Mouse (Mus musculus) naive thymus-derived CD4-positive, alpha-beta T cell, adult 2 months (primary cell): ENCODE measurements at regions not wholly inside any gene's neighbourhood (a gene's known extent, or its start where the extent isn't known, plus 50 kb on each side); places are given as distances from the start of the nearest gene placed in this dataset.

ENCODE experiments used
- DNase-seq: peaks from one replicate; pipeline ENCODE4 v3.0.0-alpha.2; 2011; ENCODE audit warnings: low read depth

DNA sequence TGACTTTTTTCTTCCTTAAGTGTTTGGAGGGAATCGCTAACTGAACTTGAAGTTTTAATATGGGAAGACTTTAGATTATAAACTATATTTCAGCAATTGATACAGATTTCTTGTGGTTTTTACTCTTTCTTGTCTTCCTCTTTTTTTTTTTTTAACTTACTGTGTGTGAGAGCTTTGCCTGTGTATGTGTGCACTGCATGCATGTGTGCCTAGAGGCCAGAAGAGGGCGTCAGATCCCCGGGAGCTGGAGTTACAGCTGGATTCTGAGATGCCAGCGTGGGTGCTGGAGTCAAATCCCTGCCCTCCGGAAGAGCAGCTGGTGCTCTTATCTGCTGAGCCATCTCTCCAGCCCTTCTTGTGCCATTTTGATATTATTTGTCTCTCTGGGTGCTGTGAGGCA, 129.6 kb downstream of the Trim33 start:
- DNase-seq, result no peak

DNA sequence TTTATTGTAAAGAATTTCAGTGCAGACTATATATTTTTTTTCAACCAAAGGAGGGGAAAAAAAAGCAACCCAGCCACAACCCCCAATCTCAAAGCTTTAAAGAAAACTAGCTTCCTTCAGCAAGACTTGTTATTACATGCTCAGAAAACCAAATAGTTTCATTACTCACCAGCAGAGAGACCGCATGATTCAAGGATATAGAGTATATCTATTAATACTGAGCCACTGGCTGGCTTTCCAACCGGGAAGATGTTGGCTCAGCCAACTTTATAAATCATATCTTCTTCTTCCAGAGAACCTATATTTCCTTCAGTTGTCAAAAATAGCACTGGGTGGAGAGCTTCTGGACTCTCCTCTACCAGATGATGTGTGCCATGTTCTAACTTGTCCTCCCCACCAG, 133.2 kb downstream of the Trim33 start:
- no peak for DNase-seq

DNA sequence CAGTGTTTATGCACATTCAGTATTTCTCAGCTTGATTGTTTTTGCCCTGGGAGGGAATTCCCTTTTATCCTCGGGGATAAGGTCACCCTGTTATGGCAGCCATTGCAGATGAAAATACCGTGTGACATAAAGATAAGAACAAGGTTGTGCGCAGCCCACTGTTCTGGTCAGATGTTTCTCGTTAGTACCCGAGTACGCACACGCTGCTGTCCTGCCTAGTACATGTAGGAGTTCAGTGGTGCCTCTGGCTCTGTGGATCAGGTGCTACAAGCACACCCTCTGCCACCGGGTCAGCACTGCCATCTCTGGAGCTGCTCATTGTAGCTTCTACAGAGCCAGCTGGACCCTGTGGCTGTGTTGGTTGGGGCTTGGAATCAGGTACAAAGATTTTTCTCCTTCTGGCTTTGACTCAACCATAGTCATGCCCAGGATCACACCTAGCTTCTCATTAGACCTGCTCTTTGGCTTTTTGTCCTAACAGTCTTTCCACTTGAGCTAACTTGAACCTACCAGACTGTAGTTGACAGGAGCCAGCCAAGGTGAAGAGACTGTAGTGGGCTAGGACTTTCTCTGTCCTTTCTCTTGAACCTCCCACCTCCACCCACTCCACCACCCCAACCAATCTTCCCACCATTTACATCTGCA, 136.1 kb downstream of the Trim33 start:
- no peak for DNase-seq

DNA sequence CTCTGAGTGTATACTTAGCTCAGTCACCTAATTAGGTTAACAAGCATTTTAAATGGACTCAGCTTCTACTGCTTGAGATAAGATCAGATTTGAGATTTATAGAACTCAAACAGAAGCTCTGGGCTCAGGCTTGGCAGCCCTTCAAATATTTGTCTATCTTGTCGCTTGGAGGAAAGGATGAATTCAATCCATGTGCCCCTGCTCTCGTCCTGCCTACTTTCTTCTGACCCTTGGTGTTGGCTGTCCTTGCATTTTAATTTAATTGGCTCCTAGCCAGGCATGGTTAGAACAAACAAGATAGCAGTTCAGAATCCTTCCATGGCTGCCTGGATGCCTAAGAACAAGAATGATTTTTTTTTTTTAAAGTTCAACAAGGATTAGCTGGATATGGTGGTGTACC, 137.2 kb downstream of the Trim33 start:
- DNase-seq, result no peak

DNA sequence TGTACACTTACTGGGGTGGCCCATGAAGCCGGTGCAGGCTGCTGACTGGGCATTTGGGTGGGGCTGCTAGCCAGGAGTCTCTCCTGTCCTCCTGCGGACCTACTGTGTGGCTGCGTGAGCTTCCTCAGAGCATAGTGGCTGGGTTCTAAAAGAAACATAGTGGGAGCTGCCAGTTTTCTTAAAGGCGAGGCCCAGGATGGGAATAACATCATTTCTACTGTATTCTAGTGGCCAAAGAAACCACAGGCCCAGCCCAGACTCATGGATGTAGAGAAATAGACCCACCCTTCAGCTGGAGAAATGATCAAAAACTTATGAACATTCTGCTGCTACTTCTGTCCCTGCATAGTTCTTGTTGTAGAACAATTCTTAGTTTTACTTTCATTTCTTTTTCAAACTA, 138.7 kb downstream of the Trim33 start:
- no peak for DNase-seq

DNA sequence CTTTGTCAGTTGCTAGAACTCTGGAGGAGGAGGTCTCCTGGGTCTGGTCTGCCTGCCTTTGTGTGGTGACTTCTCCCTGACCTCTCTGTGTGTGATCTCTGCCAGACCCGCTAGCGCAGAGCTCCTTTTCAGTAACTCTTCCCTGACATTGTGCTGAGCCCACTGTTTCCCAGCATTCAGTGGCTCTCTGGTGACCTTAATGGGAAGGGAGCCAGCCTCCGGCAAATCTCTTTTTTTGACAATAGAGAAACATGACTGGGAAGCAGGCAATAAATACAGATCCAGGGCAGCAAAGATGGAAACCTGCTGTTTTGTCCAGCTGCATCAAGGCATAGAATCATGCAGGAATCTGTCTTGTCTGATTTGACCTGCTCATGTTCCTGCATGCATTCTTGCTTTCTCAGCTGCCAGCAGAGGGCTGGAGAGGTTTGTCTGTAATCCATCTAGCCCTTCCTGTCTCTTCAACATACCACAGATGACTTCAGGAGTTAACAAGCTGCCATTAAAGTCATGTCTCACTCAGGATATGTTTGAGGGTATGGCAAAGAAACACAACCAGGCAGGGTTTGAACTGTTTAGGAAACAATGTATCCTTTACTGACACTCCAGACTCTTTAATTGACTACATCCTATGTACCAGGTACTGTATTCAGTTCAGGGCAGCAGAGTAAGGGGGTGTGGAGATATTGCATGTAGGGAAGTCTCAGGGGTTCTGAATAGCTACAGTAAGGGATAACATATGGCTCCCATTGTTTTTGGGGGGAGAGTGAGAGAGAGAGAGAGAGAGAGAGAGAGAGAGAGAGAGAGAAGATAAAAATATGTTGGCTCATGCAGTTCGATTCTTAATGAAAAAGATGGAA, 140.9 kb downstream of the Trim33 start:
- peak; percentile 41 for DNase-seq

DNA sequence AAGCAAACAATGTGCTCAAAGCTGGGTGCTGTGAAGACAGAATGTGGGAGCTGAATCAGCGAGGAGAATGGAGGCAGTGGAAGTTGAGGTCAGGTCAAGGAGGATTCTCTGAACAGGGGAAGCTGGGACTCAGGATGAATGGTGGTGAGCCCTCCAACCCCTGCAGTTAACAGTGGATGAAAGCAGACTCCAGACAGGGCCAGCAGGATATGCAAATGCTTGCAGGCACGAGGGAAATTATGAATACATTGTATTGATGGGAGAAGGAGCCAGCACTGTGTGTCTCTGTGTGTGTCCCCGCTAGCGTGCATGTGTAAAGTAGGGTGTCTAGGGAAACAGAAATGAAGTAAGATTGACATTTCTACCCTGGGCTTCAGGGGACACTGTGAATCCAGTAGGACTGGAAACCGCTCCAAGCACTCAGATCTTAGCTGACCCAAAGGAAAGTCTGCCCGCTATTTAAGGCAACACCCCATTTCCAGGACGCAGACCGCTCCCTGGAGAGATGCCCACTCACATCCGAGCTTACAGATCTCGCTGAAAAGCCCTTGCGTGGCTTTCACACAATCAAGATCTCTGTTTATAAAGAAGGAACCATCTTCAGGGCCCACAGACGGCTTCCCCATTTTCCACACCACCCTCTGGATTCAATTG, 141.7 kb downstream of the Trim33 start:
- DNase-seq, result no peak

DNA sequence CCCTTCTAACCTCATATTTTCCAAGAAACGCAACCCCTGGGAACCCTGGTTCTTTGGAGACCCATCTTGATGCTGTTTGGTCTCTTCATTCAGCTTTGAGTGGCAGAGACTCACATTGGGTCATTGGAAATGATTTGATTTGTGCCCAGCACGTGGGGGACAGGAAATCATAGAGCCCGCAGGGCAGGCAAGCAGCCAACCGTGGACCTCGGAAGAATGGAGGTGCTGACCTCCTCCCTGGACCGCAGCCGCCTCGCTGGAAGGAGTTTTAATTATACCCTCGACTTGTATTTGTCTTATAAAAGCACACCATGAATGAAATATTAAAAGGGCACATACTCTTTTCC, 142.2 kb downstream of the Trim33 start:
- no peak for DNase-seq

DNA sequence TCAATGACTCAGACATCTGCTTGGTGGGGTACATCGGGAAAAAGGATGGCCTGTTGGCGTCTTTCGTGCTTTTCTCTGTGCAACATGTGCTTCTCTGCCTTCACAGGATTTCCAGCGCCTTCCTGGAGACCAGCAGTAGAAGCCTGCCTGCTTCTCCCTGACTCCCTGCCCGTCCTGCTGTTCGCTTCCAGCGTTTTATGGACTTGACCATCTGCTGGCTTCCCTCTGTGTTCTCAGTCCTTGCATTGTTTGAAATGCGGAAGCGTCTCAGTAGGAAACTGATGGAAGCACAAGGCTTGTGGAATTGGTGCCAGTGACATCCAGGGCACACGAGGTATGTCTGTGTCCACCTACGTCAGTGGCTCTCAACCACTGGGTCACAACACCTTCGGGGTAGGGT, 143.7 kb downstream of the Trim33 start:
- no peak for DNase-seq

DNA sequence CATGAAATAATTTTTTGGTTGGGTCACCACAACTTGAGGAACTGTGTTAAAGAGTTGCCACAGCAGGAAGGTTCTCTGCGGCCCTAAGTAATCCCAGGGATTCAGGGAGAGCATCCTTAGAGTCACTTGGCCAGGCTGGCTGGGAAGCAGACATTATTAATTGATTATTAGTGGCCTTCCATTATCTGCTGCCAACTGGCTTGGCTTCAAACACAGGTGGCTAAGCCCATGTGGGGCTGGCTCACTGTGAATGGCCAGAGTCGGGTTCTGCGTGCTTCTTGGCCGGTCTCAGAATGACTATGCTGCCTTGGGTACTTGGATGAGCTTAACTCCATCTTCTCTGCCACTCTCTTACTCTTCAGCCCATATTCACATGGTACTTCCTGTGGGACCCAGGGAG, 144.2 kb downstream of the Trim33 start:
- DNase-seq, result no peak

DNA sequence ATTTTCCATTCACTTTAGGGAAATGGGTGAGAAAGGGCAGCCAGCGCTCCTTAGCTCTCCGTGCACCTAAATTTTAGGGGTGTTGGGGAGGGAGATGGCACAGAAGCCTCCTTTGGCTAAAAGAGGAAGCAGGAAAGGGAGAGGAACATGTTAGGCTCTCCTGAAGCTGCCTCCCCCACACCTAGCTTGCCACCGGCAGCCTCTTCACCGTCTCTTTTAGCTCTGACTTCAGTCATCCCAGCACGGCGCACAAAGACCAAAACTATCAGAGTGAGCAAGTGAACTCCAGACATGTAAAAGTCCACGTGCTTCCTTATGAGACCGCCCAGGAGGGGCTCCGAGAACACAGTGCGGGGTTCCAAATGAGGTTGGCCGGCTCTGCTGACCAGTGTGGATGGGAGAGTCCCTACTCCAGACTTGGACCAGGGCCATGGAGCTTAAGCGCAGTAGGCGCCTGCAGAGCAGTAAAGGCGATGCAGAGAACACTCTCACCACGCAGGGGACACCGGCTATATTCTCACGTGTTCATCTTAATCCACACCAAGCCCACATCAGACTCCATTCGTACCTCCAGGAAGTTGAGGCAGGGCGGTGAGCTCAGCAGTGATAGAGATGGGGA, 146.8 kb downstream of the Trim33 start:
- no peak for DNase-seq

DNA sequence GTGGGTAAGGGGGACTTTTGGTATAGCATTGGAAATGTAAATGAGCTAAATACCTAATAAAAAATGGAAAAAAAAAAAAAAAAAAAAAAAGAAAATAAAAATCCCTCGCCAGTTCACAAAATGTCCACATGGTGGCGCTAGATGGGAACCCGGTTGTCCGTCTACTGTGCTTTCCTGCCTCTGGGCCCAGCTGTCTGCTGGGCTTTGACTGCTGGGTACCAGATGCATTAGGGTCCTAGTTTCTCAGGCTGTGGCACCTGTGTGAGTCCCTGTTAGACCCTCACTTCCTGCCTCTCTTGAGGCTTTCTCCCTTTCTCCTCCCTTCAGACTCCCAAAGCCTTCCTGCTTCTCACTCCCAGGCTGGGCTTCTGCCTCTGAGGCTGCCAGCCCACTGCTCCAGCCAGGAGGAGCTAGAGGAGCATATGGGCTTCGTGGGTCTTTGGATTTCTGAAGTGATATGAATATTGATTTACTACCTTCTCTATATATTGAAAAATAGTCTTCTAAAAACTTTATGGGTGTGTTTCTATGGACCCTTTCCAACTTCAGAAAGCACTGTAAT, 145.7 kb upstream of the Syt6 start:
- DNase-seq, result peak; percentile 73

DNA sequence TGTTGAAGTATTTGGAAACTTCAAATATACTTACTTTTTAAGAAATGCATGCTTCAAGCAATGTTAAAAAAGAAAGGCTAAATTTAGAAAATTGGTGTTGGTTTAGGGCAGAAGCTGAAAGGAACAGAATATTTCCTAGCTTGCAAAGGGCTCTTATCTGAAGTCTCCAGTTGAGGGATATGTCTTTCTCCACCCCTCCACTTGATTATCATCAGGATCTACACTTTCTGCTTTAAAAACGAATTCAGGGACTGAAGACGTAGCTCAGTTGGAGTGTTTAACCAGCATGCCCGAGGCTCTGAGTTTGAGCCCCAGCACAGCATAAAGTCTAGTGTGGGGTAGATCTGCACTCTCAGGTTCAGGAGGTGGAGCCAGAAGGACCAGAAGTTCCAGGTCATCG, 144.9 kb upstream of the Syt6 start:
- no peak for DNase-seq

DNA sequence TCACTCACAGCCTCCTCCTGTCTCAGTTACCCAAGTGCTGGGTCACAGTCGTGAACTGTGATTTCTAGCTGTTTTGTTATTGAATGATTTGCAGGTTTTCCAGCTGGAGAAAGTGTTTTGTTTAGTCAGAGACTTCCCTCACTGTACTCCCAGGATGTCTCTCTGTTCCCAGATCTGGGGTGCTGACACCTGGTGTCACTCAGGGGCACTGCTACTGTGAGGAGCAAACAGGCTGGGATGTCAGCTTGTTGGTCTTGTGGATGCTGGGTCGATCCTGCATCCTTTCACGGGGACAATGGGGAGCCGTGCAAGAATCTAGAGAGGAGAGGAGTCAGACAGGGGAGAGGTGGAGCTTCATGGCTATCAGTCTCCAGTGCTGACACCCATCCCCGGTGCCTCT, 142.8 kb upstream of the Syt6 start:
- DNase-seq, result no peak

DNA sequence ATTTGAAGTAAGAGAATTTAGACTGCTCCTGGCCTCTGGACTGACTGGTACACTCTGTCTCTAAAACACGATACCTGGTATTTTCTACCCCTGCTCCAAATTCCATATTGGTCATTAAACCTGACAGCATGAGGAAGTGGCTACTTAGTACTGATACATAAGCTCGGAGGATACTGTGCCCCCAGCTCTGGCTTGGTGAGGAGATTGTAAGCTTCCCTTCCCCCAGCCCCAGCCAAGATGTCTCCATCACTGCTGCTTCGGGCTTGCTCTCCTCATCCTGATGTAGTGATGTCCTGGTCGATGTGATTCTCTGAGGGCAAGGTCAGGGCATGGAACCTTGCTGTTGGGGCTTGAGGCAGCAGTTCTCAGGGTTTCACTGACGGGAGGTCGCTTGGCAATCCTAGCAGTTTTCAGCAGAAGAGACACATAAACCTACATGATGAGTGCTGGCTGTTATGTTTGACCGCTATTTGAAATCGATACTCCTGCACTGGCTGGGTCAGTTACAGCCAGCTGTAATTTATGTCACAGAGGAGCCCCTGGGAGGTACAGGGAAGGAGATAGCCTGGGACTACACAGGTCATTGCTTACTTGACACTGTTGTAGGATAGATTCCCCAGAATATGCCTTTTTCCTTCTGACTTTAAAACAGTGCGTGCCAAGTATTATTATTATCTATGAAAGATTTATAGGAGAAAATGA, 138.0 kb upstream of the Syt6 start:
- DNase-seq, result no peak

DNA sequence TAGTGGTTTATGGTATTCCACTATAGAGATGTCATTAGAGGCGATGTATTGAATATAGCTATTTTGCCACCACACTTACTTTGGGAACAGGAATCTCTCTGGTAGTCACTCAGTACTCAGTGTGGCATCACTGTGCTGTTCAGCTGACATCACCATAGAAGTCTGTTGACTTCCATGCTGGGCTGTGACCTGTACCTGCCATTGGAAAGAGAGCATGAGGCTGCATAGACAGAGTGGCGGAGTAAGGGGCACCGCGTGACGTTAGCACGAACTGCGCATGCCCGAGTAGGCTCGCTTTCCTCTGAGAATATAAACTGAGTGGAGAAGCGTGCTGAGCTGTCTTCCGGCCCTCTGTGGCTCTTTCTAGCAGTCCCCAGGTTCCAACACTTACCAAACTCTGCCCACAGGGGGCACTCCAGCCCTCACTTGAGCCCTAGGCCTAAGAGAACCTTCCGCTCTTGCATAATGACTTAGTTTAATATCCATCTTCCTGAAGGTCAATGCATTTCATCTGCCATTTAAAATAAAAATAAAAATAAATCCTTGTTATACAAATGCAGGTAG, 136.2 kb upstream of the Syt6 start:
- DNase-seq, result peak; percentile 85

DNA sequence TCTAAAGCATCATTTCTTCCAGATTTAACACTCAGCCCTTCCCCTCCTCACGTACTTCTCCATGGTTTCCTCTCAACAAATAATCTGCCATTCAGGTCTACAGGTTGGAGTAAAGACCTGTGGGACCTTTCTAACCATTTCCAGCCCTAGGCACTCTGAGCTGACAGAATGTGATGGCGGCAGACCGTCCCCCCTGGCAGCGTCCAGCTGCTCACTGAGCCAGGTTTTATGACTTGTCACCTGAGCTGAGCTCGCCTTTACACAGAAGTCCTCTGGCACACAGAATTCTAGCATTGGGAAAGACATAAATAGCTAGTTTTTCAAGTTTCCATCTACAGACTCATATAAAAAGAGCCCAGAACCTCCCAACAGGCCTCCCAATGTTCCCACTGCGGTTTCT, 131.8 kb upstream of the Syt6 start:
- DNase-seq, result no peak

DNA sequence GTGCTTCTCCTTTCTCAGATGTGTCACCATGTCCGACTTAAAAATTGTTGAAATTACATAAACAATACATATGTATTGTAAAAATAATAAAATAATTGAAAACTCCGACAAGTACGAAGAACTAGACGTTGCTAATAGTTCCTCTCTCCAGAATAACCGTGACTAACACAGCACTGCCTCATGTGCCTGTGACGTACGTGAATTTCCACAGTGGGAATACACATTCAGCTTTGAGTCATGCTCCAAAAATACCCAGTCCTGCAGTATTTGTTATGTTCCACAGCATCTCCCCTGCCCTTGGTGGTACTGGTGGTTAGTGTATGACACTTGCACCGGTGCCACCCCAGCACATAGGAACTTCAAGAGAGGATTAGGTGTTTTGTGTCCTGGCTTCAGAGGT, 129.2 kb upstream of the Syt6 start:
- DNase-seq, result no peak

DNA sequence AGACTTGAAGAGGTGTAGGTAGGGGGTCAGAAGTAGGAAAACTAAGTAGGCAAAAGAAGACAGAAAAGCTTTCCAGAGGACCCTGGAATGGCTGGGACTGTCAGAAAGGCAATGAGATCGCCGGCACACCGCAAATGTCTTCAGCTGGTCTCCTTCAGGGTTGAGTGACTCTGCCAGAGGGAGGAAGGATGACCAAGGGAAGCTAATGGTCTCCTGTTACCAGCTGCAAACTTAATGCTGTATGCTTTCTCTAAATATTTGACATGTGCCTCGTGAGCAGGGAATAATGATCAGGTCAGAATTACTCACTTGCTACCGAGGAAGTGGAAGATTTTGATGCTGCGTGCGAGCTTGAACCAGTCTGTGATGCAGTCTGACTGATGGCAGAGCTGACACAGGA, 125.2 kb upstream of the Syt6 start:
- DNase-seq, result no peak

DNA sequence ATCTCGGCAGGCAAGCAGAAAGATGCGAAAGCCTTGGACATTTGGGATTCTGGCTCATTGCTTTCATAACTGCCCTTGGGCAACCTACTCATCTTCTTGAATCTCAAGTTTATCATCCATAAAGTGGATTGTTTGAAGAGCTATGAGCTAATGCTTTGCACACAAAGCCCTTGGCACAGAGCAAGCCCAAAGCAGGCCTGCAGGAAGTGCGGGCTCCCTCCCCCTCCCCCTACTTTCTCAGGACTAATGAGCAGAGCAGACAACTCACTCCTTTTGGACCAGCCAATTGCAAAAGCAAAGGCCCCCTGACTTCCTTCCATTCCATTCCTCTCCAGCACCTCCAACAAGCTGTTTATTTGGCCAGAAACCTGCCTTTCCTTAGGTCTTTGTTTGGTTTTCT, 123.1 kb upstream of the Syt6 start:
- DNase-seq, result no peak

DNA sequence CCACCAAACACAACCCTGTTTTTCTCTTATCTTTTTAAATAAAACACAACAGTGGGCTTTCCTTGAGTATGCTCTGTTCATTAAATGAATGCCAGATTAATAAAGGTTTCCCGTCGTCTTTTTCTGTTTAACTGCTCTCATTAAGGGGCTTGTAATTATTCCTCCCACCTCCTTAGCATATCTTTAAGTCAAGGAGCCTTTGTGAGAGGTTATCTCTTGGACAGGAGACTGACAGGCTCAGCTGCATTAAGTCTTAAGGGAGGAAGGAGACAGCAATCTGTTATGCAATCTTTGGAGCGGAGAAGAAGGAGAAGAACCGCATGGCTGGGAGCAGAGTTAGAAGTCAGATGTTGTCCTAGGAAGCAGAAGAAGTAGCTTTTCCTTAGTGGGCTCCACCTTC, 111.3 kb upstream of the Syt6 start:
- DNase-seq, result no peak

DNA sequence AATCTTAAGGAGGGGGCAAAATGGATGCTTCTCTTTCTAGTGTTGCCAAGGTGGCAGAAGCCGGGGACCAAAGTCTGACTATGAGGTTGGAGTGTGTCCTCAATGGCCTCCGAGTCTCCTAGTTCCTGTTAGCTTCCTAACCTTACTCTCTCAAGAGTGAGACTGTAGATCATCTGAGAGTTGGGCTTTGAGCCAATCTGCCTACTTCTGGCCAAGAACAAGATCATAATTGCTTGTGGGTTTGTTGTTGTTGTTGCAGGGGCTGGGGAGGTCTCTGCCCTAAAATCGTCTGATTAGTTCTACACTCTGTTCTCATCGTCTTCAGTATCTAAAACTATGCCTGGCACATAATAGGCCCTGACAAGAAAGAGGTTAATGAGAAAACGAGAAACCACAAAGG, 110.8 kb upstream of the Syt6 start:
- no peak for DNase-seq
